Mouse (Mus musculus): ENCODE data around the gene Bace1. TPM values are rescaled to one million over a fixed set of nuclear protein-coding genes. Genes with fewer than 3 reads are reported as not detected.
A peak's percentile ranks its signal among the peaks of the same experiment; 100 is the strongest.

The Bace1 gene
- polyA plus RNA-seq, 2 experiments = 37.9 to 39.0 TPM

DNA sequence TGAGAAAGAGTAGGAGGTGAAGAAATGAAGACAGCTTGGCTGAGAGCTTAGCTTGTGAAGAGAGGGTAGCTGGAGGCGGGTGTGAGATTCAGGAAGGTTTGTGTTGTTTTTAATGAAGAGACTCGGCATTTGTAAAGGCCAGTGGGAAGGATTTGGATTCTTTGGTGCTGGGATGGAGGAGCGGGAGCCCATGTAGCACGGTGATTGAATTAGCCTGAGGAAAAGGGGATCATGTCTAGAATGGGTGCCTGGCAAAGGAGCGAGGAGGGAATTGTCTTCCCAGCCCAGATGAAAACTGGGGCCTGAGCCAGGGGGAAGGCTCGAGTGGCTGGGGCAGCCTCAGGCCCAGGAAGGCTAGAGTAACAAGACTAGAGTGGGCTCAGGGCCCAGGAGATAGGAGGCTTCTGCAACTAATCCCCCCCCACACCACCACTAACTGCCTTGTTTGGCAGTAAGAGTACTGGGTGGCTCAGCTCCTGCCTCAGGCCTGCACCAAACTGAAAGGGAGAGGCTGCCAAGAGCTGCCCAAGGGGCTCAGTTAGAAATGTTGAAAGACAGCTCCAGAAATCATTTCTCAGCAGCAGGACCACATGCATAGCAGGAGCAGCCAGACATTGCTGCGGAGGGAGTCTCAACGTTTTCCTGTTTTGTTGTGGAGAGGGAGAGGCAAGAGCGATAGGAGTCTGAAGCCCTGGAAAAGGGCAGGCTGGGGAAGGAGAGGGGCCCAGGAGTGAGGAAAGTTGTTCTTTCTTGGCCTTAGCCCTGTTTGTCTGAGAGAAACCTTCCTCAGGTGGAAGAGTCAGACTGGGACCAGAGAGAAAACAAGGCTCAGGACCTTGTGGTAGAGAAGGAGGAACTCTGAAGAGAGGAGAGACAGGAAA lies 11.4 kb downstream of the Bace1 start:
- Histone ChIP-seq H3K36me3 (ENCODE audit: control insufficient read depth, insufficient read depth, low read length) (peaks cover 5% of the 10 kb centered on the region), H3K4me1 (ENCODE audit: control insufficient read depth, insufficient read depth, low read length) (peaks cover 19% of the 10 kb centered on the region), H3K27me3 (ENCODE audit: control insufficient read depth, insufficient read depth, low read length) (no peaks in the 10 kb centered on the region), H3K4me3 (replicated peaks; ENCODE audit: low read length) (no peak overlapping the region), H3K27ac (replicated peaks; ENCODE audit: low read depth, low read length) (peak overlapping the region; percentile 85), H3K9ac (ENCODE audit: low read depth, low read length, severe bottlenecking) (peak overlapping the region; percentile 21; the same call in 1 of the 2 replicates), H3K9me3 (ENCODE audit: control insufficient read depth, low read length) (no peaks in the 10 kb centered on the region), H3K4me2 (replicated peaks; ENCODE audit: low read depth, low read length, severe bottlenecking) (0 out of 2 replicates have a peak overlapping the region, but pooled peaks have one; percentile 10)
- WGBS = 55% methylated on average over 9 of the region's 9 CpGs
- ATAC-seq (ENCODE audit: low FRiP score, low read depth) (peak; percentile 76), DNase-seq (ENCODE audit: low spot score) (peak; percentile 69)
- no peak for TF ChIP-seq POLR2A (IDR thresholded peaks at IDR 0.05; ENCODE audit: borderline replicate concordance, extremely low read depth, insufficient read depth, insufficient read length)

GRCm38 (mm10) chr9:45850528-45851155 lies 12.3 kb downstream of the Bace1 start:
- no peak for TF ChIP-seq POLR2A (IDR thresholded peaks at IDR 0.05; ENCODE audit: borderline replicate concordance, extremely low read depth, insufficient read depth, insufficient read length)
- ATAC-seq (ENCODE audit: low FRiP score, low read depth) = no peak
- Histone ChIP-seq H3K9me3 (ENCODE audit: control insufficient read depth, low read length) (no peaks in the 10 kb centered on the region), H3K4me3 (replicated peaks; ENCODE audit: low read length) (no peak overlapping the region), H3K4me2 (replicated peaks; ENCODE audit: low read depth, low read length, severe bottlenecking) (0 out of 2 replicates have a peak overlapping the region, but pooled peaks have one; percentile 10), H3K36me3 (ENCODE audit: control insufficient read depth, insufficient read depth, low read length) (peaks cover 11% of the 10 kb centered on the region), H3K9ac (ENCODE audit: low read depth, low read length, severe bottlenecking) (0 out of 2 replicates have a peak overlapping the region, but pooled peaks have one; percentile 21), H3K27me3 (ENCODE audit: control insufficient read depth, insufficient read depth, low read length) (no peaks in the 10 kb centered on the region), H3K27ac (replicated peaks; ENCODE audit: low read depth, low read length) (peak overlapping the region; percentile 85), H3K4me1 (ENCODE audit: control insufficient read depth, insufficient read depth, low read length) (peaks cover 19% of the 10 kb centered on the region)
- WGBS = 73% methylated on average over 8 of the region's 8 CpGs
- no peak for DNase-seq (ENCODE audit: low spot score)

- no peak for TF ChIP-seq POLR2A (IDR thresholded peaks at IDR 0.05; ENCODE audit: borderline replicate concordance, extremely low read depth, insufficient read depth, insufficient read length)
- Histone ChIP-seq H3K4me2 (replicated peaks; ENCODE audit: low read depth, low read length, severe bottlenecking) (no peak overlapping the region), H3K4me1 (ENCODE audit: control insufficient read depth, insufficient read depth, low read length) (peaks cover 19% of the 10 kb centered on the region), H3K9ac (ENCODE audit: low read depth, low read length, severe bottlenecking) (no peak overlapping the region), H3K9me3 (ENCODE audit: control insufficient read depth, low read length) (no peaks in the 10 kb centered on the region), H3K36me3 (ENCODE audit: control insufficient read depth, insufficient read depth, low read length) (peaks cover 18% of the 10 kb centered on the region), H3K4me3 (replicated peaks; ENCODE audit: low read length) (no peak overlapping the region), H3K27me3 (ENCODE audit: control insufficient read depth, insufficient read depth, low read length) (no peaks in the 10 kb centered on the region), H3K27ac (replicated peaks; ENCODE audit: low read depth, low read length) (no peak overlapping the region; the same call in 1 of the 2 replicates)
- WGBS = 68% methylated on average over 5 of the region's 5 CpGs
- ATAC-seq (ENCODE audit: low FRiP score, low read depth) (no peak), DNase-seq (ENCODE audit: low spot score) (no peak)
Measured at GRCm38 (mm10) chr9:45851330-45851729, 12.9 kb downstream of the Bace1 start.

DNA sequence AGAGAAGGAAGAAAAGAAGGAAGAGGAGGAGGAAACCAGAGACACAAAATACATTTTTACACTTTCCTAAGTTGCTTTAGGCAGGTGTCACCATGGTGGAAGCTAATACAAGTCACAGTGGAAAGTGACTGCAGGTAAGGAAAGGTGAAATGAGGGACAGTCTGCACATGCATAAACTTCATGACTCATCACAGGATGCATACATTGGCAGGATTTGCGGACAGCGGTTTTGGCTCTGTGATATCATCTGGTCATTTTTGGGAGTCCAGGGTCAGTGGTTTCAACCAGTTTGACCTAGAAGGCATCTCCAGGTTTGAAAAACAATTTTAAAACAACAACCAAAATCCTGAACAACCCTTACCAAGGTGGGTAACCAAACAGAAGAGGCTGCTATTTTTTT lies 13.4 kb downstream of the Bace1 start:
- Histone ChIP-seq H3K27ac (replicated peaks; ENCODE audit: low read depth, low read length) (no peak overlapping the region), H3K4me1 (ENCODE audit: control insufficient read depth, insufficient read depth, low read length) (peaks cover 19% of the 10 kb centered on the region), H3K36me3 (ENCODE audit: control insufficient read depth, insufficient read depth, low read length) (peaks cover 19% of the 10 kb centered on the region), H3K9me3 (ENCODE audit: control insufficient read depth, low read length) (no peaks in the 10 kb centered on the region), H3K9ac (ENCODE audit: low read depth, low read length, severe bottlenecking) (no peak overlapping the region), H3K4me2 (replicated peaks; ENCODE audit: low read depth, low read length, severe bottlenecking) (no peak overlapping the region), H3K27me3 (ENCODE audit: control insufficient read depth, insufficient read depth, low read length) (no peaks in the 10 kb centered on the region), H3K4me3 (replicated peaks; ENCODE audit: low read length) (no peak overlapping the region)
- DNase-seq (ENCODE audit: low spot score) (no peak), ATAC-seq (ENCODE audit: low FRiP score, low read depth) (no peak)
- 91% methylated on average over 2 of the region's 2 CpGs for WGBS
- no peak for TF ChIP-seq POLR2A (IDR thresholded peaks at IDR 0.05; ENCODE audit: borderline replicate concordance, extremely low read depth, insufficient read depth, insufficient read length)

- Histone ChIP-seq H3K27ac (replicated peaks; ENCODE audit: low read depth, low read length) (no peak overlapping the region), H3K9ac (ENCODE audit: low read depth, low read length, severe bottlenecking) (no peak overlapping the region), H3K4me1 (ENCODE audit: control insufficient read depth, insufficient read depth, low read length) (peaks cover 19% of the 10 kb centered on the region), H3K27me3 (ENCODE audit: control insufficient read depth, insufficient read depth, low read length) (no peaks in the 10 kb centered on the region), H3K9me3 (ENCODE audit: control insufficient read depth, low read length) (no peaks in the 10 kb centered on the region), H3K4me2 (replicated peaks; ENCODE audit: low read depth, low read length, severe bottlenecking) (no peak overlapping the region), H3K4me3 (replicated peaks; ENCODE audit: low read length) (no peak overlapping the region), H3K36me3 (ENCODE audit: control insufficient read depth, insufficient read depth, low read length) (peaks cover 38% of the 10 kb centered on the region)
- no peak for ATAC-seq (ENCODE audit: low FRiP score, low read depth)
- no peak for TF ChIP-seq POLR2A (IDR thresholded peaks at IDR 0.05; ENCODE audit: borderline replicate concordance, extremely low read depth, insufficient read depth, insufficient read length)
- WGBS = 100% methylated on average over 2 of the region's 2 CpGs
- DNase-seq (ENCODE audit: low spot score) = no peak
Measured at GRCm38 (mm10) chr9:45853695-45854094, 15.3 kb downstream of the Bace1 start.
